Mouse (Mus musculus): ENCODE data around the gene Usp32.

Usp32 gene

DNA sequence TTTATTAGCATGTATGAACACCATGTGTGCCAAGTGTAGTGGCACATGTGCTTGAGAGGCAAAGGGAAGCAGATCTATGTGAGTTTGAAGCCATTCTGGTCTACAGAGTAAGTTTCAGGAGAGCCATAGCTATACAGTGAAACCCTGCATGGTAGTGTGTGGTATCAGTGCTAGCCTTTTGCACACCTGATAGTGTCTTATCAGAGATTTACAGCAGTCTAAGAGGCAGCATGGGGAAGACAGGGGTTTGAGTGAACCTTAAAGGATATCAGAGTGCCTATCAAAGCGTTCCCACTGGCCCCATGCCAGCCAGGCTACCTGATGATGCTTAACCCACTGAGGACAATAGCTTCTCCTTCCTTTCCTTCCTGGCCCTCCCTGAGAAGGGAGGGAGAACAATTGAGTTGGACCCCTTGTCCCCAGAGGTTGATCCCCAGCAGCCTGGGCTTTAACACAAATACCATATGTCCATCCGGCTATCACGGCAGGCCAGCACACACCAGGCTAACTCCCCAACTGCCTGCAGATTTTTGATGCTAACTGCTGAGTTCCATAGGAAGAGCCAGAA is 162.5 kb downstream of the Usp32 start:
- no peak for DNase-seq

DNA sequence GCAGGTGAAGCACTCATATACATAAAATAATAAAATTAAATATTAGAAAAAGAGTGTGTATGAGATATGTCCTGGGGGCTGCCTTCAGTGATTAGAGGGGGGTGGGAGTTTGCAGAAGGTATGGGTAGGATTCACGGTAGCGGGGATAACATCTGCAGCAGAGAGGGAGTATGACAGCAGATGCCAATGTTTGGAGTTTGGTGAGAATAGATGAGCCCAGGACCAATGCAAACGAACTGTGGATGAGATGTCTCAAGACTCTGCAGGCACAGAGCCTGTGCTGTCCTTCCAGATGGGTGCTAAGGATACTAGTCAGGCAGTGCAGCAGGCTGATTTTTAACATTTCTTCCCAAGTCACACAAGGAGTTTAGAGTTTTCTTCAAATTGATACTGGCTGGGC is 163.3 kb downstream of the Usp32 start:
- DNase-seq = no peak

DNA sequence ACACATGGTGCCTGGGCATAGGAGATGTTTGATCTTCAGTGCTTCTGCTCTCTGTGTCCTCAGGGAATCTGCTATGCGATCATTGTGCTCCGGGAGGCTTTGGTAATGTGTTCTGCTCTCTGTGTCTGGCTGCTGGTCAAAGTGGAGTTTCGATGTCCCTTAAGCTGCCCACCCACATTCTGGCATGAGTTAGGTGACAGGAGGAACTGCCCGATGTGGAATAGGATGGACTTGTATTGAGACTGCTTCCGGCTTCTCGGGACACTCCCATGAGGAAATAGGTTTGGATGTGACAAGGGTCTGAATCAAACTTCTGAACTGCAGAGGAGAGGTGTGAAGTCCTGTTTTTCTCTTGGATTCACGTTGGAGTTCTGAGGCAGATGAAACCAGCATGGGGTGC is 165.4 kb downstream of the Usp32 start:
- no peak for DNase-seq

DNA sequence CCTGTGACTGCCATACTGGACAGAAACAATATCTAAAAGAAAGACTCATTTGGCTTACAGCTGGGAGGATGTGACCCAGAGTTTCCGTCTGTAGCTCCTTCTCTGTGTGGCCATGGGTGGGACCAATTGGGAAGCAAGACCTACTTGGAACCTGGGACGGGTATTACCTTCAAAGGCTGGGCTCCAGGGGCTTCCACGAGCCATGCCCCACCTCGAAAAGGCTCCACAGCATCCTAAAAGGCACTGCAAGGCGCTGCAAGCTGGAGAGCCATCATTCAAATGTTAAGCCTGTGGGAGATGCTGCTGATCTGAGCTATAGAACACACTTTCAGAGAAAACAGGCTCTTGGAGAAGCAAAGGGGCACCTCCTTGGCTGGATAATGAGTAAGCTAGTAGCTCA is 166.3 kb downstream of the Usp32 start:
- DNase-seq = no peak

DNA sequence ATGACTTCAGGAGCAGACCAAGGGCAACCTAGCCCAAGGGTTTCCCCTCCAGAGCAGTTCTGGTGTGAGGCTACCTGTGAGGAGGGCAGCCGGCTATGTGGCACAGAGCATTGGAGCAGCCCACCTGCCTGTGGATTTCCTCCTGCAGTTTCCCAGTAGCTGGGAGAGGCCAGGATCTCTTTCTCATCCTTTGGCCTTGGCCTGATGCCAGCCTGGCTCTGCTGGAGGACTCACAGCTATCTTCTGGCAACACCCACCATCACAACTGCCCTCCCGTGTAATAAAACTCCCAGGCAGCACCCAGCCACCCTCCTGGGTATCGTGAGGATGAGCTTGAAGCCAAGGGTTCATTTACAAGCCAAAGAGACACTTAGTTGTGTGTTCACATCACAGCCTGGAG is 167.9 kb downstream of the Usp32 start:
- DNase-seq = peak; percentile 37 to 45

DNA sequence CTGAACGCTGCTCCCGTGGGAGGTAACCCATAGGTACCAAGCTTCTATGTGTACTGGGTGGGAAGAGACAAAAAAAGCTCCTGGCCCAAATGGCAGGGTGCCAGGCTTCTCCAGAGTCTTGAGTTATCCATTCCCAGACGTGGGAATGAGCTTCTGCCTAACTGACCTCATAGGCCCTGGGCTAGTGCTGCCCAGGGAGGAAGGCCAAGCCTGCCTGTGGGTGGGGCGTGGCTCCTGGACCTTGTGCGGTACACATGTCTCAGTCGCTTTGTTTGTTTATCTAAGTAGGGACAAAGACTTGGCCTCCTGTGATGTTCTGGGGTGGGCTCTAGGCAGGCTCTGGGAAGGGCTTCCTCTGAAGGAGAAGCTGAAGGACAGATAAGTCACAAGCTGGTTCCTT is 171.2 kb downstream of the Usp32 start:
- DNase-seq = peak; percentile 57 to 74

DNA sequence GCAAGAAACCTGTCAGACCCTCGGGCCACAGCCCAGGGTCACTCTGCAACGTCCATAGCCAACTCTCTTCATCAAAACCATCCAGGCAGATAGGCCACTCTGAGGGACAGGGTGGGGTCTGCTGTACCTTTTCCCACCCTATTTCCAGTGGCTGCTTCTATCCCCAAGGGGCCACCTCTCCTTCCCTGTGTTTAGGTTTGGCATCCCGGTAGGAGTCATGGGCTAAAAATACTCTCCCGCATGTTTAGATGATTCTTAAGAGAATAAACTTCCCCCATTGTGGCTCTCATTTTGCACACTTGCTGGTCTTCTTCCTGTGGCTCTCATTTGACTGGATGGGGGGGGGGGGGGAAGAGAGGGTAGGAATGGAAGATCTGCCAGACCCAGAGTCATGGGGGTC is 171.7 kb downstream of the Usp32 start:
- no peak for DNase-seq

DNA sequence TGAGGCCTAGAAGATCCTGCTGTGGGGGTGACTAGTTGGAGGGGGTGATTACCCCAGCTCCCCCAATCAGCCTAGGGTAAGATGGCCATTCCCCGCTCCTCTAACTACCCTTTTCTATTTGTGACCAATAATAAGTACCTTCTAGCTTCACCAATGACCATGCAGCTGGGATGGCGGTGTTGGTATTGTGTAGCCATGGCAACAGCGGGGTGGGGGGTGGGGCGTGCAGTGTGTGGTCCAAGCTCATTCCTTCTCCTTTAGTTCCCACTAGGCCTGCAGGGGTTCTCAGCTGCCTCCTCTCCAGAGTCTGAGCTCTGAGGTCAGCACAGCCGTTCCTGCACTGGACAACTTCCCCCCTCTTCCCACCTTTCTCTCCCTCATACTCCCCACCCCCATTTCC is 172.8 kb downstream of the Usp32 start:
- DNase-seq = no peak

DNA sequence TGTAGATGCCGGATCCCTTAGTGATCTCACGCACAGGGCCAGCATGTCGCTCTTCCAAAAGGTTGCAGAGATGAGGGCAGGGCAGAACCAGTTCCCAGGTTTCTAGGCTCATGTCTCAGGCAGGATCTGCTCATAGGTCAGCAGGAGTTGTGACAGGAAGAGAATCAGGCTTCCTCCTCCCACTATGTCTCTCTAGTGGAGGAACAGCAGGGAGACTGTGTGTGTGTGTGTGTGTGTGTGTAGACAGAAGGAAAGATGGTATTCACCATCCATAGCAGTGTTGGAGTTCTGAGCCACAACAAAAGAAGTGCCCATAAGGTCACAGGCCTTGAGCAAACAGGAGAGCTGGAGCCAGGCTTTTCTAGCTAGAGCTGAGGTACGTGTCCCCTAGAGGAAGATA is 173.3 kb downstream of the Usp32 start:
- no peak for DNase-seq

DNA sequence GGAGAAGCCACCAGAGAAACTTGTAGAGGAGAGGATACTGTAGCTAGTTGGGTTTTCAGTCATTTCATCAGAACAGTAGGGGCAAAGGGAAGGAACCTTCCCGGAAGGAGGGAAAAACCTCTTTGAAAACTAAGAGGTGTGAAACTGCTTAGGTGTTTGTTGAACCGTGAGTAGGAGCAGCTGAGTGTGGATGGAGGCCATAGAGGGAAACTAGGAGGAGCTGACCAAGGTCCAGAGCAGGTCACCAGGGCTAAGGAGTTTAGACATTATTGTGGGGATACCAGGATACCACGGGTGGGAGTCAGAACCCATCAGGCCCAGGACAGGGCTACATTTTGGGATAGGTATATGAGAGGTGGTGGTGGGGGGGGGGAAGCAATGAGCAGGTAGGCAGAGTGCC is 176.4 kb downstream of the Usp32 start:
- DNase-seq = no peak

DNA sequence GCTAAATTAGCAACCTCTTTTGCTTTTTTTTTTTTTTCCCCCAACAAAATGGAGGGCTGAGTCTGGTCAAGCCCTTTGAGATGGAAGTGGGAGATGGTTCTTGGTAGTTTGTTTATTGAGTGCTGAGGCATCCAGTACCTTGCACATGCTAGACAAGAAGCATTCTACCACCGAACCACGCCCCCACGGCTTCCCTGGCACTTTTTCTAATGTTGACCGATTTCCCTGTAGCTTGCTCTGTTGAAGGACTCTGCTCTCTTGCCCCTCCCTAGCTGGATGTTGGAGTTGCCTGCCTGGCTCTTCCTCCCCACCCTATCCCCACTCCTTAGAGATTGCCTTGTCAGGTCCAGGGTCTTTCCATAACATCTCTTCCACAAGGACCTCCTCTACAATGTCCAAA is 177.4 kb downstream of the Usp32 start:
- DNase-seq = no peak

DNA sequence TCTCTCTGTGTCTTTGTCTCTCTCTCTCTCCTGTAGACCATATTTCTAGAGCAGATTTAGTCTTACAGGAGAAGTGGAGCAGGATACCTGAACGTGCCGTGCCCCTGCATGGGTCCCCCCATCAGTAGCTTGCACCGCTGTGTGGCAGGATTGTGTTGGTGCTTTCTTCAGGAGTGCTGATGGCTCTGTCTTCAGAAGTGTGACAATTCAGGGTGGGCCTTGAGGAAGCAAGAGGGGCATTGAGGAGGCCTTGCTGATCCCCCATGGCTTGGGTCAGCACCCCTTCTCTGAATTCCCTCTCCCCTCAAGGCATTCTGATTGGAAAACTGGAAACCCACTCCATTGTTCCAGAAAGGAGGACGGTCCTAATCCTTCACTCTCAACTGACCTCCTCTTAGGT is 178.4 kb downstream of the Usp32 start:
- no peak for DNase-seq

DNA sequence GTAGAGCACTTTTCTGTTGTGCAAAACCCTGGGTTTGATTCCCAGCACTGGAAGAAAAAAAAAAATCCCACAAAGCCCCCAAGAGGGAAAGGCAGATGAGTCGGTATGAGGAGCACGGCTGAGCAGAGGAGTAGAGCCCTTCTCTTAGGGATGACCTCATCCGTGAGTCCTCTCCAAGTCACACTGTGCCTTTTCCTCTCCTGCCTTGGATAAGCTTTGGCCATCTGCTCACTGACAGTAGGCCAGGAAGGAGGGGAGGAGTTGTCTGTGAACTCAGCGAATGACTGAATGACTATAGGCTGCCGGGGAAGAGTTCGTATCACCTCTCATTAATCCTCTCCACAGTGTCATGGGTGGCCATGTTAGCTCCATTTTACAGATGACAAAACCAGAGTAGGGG is 179.2 kb downstream of the Usp32 start:
- DNase-seq = no peak

DNA sequence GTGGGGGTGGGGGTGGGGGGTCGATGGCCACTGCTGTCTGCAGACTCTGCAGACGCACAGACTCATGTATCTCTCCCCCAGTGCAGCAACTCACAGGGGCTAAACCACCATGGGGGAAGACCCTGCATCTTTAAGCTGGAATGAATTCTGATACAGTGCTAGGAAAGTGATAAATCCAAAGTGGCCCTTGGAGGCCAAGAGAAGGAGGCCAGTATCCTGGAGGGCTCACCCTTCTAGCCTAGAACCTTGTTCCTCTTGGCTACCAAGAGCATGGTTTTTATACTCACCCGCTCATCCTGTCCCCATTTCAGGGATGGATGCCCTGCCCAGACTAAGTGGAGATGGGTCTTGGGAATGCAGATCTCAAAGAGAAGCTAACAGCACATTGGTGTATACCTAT is 179.7 kb downstream of the Usp32 start:
- DNase-seq = no peak

DNA sequence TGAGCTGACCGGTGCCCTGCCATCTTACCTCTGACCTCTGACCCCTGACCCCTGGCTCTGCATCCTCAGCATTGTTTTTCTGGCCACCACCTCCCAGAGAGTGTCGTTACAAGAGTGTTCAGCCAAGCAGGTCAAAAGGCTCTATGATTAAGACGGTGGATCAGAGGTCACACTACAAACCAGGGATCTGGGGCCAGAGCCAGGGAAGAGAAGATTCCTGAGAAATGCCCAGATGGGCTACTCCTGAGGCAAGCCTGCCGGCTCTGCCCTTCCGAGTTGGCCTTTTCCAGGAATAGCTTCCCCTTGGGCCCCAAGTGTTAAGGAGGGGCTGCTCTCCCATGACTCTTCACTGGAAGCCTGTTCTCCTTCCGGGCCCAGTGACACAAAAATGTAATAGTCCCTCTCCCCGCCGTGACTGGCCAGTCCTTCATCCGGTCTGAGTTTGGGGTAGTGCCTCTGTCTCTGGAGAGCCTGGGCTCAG is 180.2 kb downstream of the Usp32 start:
- peak; percentile 36 to 59 for DNase-seq

DNA sequence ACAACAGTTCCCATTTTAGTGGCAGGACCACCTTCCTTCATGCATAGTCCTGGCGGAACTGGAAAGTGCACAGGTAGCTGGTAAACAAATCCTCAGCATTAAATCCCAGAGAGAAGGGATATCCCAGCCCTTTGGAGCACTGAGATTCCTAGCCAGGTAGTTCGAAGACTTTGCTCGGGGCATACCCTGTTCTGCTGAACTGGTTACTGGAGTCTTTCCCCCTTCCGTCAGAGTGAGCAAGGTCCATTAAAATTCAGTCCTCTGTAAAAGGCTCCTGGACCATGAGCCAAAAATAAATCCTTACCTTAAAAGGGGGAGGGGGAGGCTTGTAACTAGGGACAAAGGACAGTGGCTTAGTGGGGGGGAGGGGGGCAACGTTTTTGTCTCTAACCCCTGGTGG is 180.8 kb downstream of the Usp32 start:
- DNase-seq = no peak

DNA sequence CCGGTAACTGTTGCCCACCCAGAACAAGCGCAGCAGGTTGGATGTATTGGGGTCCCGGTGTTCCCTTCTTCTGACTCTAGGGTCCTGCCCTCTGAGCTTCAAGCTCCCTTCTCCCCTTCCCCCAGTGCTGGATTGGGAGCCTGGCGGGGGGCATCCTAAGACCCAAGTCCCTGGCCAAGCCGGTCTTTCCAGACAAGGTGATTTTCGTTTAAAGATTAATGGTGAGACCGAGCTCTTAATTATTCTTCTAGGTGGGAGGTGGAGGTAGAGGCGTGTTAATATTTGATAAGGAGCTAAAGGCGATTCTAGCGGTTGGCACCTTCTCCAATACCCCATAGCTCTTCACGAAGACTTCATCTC is 181.7 kb downstream of the Usp32 start:
- peak; percentile 24 to 45 for DNase-seq

DNA sequence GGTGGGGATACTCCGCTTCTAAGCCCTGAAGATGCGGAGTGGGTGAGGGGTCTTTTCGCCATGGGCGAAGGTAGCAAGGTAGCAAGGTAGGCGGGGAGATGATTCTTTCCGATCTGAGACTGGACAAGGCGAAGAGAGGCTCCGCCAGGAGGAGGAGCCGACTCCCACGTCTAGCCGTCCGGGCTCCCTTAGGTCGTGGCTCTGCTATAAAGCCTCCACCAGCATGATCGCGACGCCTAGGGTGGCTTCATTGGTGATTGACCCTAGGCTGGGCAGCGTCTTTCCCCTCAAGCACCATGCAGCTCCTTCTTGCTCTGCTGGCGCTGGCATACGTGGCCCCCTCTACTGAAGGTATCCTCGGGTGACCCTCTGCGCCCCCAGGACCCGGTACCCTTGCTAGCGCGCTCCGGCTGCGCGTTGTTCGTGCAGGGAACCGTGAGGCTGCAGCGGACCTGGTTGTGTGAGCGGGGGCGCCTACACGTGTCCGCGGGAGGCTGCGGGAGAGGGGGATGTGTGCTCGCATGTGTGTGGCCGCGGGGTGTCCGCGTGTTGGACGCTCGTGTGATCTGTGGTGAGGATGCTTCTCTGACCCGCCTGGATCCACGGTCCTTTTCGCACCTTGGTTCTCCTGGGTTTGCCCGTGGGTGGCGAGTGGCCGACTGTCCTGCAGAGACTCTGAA is 182.2 kb downstream of the Usp32 start, which contains the start of gene Car4:
TSS of gene Car4 (plus strand) at position 196 of the 680 bp plus-strand sequence.
- DNase-seq = peak; percentile 44 to 66

DNA sequence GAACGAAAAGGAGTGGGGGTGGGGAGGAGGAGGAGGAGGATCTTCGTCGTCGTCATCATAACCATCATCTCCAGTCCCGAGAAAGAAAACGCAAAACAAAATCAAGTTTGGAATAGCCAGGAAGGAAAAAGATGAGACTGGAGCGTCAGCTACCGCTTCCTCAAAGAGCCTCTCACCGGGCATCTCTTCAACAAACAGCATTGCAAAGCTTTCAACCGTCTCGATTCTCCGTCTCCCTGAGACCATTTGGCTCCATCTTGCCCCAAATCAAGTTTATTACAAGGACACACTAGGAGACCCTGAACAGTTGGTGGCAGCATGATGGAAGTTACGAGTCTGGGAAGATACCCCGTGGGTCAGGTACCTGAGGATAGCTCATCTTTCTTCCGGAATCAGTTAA is 182.8 kb downstream of the Usp32 start:
- no peak for DNase-seq

DNA sequence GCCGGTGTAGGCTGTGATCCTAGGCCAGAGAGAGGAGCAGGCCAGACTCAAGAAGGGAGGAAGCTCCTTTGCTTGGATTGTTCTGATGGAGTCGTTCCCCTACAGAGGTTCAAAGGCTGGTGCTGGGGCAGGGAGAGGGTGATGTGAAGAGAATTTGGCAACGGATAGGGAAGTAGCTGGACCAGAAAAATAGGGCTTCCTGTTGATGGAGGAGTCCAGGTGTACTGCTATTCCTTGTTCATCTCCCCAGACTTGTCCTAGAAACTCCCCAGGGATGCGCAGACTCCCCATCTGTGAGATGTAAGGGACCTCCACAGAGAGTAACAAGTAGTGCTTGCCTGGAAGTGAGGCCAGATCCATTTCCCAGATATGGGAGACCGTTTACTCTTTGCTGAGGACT is 183.6 kb downstream of the Usp32 start:
- DNase-seq = no peak

DNA sequence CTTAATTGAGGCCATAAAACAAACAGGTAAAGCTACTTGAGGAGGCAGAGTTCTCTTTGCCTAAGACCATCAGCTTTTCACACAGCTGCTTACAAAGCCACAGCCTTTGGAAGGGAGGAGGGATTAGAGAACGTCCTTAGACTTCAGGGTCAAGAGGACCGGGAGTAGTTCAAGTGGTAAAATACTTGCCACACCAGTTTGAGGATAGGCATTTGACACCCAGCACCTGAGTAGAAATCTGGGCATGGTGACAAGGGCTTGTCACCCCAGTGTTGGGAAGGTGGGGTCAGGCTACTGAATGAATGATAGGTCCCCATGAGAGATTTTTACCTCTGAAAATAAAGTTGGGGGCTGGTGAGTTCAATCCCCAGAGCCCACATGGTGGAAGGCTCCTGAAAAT is 187.3 kb downstream of the Usp32 start:
- no peak for DNase-seq

DNA sequence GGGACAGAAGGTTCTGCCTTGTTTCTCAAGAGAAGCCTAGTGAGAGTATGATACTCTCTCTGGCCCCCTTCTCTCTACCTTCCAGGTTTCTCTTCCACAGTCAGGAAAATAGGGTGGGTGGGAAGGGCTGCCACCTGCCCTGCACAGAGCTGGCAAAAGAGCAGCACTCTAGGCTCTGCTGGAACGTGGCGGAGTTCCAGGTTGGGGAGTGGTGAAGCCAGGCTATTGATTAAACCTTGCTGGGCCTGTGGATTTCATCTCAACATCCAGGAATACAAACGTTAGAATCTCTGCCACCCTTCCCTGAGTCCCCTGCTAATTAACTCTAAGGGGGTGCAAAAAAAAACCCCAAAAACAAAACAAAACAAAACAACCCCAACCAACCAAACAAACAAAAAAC is 191.4 kb downstream of the Usp32 start:
- DNase-seq = peak; percentile 35 to 43

DNA sequence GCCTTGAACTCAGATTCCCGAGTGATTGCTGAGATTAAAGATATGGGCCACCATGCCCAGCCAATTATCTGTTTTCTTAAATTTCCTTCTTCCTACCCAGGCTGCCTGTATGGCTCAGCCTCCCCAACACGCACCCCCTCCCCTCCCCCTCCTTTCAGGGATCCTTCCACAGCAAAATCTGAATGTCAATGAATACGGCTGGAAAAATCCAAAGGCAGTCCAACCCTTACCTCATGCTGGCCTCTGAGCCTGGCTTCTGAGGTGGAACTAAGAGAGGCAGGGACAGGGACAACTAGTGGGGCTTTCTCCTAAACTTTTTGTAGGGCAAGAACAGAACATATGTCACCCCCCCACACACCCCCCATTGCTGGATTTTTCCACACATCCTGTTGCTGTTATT is 191.8 kb downstream of the Usp32 start:
- no peak for DNase-seq

DNA sequence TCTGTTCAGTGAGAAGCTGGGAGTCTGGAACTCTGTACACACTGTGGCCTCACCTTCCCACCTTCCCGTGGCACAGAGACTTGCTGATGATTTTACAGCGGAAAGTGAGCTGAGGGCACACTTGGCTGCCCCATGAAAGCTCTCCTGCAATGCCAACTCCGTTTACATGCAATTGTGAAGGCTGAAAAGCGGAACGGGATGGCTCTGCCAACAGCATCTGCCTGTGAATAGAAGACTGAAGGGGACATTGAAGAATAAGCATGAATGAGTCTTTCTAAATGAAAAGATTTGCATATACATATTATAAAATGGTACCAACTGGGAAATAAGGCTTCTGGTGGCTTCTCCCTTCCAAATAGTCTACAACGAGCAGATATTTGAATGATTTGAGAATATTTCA is 192.8 kb downstream of the Usp32 start:
- DNase-seq = no peak

DNA sequence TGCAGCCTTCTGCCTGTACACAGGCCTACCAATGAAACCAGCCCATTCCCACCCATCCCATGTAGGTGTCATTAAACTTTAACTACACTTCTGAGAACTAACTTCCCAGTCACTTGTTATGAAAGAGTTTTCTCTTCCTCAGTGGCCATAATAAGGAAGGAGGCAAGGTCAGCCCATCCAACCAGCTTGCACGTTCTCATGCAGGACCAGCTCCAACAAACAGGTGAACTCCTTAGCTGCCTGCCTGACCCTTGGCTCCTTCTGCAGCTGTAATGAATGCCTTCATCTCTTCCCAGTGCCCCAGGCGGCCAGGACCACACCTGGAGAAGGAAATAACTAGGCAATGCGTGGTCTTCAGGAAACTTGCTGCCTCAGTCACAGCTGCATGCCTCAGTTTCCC is 194.1 kb downstream of the Usp32 start:
- no peak for DNase-seq
